Mouse (Mus musculus) kidney, postnatal 14 days (tissue): ENCODE results near the gene Nes.

Experiments
- DNase-seq: peaks from one replicate; pipeline ENCODE4 v3.0.0; 2022; ENCODE audit warnings: mixed read lengths

Nes gene

DNA sequence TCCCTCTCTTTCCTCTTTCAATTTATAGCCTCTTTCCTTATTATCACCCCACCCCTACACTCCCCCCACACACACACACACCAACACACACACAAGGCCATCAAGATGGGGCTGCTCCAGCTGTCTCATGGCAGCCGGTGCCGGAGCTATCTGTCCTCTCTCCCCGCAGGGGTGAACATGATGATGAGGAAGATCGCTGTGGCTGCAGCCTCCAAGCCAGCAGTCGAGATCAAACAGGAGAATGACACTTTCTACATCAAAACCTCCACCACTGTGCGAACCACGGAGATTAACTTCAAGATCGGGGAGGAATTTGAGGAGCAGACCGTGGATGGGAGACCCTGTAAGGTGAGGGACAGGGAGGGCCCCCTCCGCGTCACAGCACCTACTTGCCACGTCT is 18.9 kb upstream of the Nes start:
- DNase-seq, result no peak

DNA sequence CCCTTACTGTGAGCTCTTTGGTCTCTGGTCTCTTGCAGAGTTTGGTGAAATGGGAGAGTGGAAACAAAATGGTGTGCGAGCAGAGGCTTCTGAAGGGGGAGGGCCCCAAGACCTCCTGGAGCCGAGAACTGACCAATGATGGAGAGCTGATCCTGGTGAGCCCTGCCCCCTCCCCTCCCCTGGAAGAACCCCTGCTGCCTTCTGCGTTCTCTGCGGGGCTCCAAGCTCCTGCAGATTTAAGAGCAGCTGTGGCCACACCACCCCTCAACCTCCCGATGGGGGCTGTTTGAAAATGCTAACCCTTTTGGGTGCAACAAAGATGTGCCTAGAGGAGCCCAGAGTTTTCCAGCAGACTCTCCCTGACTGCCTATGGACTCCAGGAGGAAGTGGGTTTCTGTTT is 18.4 kb upstream of the Nes start:
- DNase-seq, result peak; percentile 43

DNA sequence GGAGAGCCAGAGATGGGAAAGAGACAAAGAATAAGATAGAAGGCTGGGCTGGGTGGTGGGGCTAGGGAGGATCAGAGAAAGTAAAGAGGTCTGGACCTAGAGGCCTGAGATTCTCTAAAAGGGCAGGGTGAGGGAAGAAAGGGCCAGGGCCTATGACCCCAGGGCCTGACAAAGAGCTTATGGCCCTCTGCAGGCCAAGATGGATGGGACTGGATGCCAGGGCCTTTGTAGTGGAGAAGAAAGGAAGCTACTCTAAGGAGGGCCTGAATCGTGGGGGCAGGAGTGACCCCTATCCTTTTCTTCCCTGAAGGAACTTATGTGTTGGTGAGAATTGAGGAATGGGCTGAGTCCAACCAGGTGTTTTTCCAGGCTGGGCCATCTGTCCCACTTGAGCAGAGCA is 12.8 kb upstream of the Nes start:
- no peak for DNase-seq

DNA sequence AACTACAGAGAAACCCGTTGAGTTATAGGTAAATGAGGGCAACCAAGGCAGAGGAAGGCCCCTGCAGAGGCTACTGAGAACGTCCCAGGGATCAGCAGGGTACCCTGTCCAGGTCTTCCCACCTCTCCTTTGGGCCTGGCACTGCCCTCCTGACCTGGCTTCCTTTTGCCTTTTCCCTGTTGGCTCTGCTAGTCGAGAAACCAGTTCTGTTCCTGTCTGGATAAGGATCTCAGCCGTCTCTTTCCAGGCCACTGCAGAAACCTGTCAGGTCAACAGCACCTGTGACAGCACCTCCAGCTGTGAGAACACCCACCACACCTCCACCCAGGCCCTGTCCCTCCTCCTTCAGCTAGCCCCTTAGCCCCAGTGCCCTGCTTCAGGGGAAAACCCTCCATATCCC is 12.4 kb upstream of the Nes start:
- no peak for DNase-seq

DNA sequence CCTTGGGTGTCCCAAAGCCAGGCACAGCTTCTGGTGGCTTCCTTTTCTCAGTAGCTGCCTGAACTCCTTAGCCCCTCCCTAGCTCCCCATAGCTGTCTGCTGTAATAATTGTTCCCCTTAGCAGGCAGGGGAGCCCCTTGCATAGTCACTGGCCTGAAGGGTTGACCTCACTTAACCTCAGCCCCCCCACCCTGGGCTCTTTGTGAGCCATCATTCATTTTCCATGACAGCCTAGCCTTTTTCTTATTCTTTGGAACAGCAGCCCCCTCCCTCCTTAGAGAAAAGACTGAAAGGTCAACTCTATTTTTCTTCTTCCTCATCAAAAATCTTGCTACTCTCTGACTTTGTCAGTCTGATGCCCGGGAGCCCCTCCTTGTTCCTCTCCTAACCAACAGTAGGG is 11.9 kb upstream of the Nes start:
- no peak for DNase-seq

DNA sequence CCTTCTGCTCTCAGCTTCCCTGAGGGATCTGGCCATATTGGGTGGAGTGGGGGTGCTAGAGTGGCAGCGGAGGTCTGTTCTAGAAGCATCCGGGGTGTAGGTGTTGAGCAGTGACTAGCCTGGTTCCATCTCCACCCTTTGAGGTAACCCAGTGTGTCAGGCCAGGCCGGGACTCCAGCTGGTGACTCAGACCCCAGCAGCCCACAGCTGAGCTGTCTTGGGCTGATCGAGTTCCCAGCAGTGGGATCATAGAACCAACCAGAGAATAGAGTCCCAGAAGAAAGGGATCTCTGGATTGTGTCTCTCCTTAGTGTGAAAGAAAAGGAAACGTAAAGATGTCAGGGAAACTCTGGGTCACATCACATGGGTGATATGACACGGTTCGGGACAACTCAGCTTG is 11.5 kb upstream of the Nes start:
- no peak for DNase-seq

DNA sequence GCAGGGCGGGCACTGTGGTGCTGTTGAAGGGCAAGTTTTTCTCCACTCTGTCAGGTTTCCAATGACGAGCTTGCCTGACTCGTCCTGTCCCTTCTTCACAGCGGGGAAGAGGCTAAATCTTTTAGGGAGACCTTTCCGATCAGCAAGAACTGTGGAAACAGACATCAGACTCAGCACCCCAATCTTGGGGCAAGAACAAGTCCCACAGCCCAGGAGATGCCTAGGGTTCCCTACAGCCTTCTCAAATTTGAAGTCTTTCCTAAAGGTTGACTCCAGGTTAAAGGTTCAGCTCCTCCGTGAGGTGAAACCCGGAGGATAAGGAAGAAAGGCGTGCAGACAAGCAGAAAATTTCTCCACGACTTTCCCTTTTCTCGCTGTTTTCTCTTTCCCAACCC is 10.7 kb upstream of the Nes start:
- no peak for DNase-seq

DNA sequence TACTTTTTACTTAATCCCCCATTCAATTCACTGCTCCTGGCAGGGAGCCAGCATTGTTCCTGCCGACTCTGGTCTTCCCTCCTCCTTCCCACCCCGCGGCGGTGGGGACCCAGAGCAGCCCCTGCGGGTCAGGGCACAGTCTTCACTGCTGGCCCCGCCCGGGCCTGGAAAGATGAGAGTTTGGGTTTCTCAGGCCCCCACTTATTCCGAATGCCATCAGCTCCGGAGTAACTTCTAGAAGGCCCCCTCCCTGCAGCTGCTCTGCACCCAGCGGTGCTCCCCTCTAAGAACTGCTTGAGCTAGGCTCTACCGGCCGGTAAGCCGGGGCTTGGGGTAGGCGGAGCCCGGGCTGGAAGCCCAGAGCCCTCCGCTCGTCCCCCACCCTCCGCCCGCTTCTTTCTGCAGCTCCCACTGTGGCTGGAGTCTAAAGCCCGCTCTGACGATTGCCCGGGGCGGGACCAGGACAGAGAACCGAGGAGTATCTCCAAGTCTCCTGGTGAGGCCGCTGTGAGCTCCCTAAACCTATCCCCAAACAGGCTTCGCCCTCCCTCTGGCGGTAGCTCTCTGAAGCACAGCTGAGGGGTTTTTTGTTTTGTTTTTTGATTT is 10.2 kb upstream of the Nes start:
- DNase-seq, result peak; percentile 95

DNA sequence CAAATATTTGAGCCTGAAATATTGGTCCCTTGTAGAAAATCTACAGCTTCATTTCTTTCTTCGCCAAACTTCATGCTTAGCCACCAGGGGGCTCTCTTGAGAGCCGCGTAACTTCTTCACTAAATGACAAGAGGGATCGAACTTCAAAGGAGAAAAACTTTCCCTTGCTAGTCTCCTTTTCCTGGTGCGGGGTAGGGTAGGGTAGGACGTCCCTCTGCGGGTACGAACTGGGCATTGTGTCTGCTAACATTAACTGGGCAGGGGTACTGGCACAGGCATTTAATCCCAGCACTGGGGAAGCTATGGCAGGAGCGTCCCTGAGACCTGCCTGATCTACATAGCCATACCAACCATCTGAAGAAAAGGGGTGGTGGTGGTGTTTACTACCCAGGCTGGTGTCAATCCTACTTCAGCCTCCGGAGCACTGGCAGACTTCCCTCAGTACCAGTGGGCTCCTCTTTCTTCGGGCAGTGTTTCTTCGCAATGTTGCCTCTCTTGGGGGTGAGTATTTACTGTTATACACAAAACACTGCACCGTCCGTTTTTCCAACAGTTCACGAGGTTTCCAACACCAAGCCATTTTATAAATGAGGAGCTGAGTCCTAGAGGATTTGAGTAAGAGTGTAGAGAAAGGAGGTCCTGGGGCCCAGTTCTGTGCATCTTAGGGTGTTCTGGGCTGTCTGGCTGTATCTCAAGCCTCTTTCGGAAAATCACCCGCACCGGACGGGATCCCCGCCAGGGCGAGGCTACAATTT is 517 bp upstream of the Nes start:
- peak; percentile 71 for DNase-seq

DNA sequence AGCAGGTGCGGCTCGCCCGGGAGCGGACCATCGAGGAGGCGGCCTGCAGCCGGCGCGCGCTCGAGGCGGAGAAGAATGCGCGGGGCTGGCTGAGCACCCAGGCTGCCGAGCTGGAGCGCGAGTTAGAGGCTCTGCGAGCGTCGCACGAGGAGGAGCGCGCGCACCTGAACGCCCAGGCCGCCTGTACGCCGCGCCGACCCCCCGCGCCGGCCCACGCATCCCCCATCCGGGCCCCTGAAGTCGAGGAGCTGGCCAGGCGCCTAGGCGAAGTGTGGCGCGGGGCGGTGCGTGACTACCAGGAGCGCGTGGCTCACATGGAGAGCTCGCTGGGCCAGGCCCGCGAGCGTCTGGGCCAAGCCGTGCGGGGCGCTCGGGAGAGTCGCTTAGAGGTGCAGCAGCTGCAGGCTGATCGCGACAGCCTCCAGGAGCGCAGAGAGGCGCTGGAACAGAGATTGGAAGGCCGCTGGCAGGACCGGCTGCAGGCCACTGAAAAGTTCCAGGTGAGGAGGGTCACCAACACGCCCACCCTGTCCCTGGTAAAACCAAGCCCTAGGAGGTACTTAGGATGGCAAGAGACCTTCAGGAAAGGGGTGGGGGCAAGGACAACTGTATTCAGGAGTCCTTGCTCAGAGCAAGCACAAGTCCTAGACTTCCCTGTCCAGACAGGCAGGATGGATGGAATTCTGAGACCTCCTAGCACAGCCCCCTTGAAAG is 768 bp downstream of the Nes start:
- DNase-seq, result no peak

DNA sequence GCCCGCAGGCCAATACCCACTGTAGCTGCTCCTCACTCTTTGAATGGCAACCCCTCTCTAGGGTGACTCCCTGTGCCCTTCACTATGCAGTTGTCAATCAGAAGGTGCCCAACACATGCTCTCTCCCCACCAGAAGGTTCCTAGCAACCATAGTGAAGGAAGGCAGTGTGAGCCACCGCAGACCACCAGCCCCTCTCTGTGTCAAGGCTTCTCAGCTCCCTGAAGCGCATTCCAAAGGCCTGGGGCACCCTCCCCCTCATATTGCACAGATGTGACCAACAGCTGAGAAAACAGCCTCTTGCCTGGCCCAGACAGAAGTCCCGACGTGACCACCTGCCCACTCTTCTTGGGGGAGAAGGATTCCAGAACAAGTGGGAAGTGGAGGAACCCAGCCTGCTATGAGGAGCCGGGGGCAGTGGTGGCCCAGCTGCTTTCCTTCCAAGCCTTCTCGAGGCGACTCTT is 1.4 kb downstream of the Nes start:
- no peak for DNase-seq

DNA sequence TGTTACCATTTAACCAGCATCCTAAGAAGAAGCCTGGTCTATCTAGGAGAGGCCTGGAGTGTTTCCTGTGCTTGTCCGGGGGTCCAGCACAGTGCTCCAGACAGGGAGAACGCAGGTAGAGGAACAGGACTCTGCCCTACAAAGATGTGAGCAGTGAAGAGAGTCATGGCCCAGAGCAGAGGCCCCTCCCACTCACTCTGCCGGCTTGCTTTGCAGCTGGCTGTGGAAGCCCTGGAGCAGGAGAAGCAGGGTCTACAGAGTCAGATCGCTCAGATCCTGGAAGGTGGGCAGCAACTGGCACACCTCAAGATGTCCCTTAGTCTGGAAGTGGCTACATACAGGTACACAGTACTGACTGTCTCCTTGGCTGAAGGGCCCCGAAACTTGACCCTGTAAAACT is 1.9 kb downstream of the Nes start:
- DNase-seq, result no peak

DNA sequence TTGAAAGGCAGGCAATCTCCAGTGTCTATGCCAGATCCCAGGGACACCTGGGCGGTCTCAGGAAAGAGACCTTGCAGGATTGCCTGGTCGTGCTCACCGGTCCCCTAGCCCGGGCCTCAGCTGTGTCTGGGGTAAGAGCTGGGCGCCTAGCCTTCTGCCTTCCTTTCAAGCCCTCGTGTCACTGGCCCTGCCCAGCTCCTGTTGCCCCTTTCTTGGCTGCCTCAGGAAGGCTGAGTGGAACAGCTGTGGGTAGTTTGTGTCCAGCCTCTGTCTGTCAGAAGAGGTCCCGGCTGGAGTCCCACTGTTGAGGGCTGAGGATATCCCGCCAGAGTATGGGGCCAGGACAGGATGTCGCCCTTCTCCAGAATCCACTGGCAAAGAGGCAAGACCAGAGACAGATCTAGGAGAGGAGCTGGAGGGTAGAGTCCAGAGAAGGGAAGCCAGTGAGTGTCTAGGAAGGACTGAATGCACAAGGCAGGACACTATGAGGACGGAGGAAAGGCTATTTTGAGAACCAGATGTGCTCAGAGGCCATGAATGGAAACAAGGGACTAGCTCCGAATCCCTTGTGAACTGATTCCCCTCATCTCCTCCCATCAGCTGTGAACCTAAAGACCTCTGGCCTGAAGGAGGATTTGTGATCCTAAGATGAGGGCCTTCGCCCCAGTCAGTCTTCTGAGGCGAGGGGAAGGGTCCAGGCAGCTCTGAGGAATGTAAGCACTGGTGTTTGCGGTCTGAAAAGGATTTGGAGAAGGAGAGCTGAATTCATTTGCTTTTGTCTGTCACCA is 2.9 kb downstream of the Nes start:
- DNase-seq, result no peak

DNA sequence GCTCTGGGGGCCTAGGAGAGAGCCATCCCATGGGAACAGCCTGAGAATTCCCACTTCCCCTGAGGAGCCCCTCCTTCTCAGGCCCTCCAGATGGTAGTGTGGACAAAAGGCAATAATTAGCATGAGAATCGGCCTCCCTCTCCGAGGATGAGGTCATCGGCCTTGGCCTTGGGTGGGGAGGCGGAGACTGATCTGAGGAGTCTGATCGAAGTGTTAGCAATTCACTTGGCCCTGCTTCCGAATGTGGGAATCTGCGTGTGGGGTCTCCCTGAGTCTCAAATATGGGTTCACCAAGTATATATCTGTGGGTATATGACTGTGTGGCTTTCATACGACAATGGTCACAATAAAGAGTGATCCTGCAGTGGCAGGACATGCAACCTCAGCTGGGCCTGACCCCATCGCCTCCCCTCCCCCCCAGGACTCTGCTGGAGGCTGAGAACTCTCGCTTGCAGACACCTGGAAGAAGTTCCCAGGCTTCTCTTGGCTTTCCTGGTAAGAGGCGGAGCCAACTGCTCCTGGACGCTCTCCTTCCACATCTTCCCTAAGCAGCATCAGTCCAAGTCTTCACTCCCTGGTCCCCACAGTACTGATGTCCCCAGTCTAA is 3.6 kb downstream of the Nes start:
- no peak for DNase-seq

DNA sequence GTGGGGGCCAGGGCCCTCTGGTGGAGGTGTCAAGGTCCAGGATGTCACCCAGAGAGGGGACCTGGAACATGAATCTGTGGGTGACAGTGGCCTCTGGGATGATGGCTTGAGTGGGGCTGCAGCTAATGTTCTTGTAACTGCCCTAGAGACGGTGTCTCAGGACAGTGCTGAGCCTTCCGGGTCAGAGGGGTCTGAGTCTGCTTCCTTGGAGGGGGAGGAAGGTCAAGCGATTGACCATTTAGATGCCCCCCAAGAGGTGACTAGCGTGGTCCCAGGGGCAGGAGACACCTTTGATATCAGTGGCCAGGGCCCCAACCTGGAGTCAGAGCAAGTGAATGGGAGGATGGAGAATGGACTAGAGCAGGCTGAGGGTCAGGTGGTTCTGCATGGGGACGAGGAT is 8.6 kb downstream of the Nes start:
- DNase-seq, result no peak

DNA sequence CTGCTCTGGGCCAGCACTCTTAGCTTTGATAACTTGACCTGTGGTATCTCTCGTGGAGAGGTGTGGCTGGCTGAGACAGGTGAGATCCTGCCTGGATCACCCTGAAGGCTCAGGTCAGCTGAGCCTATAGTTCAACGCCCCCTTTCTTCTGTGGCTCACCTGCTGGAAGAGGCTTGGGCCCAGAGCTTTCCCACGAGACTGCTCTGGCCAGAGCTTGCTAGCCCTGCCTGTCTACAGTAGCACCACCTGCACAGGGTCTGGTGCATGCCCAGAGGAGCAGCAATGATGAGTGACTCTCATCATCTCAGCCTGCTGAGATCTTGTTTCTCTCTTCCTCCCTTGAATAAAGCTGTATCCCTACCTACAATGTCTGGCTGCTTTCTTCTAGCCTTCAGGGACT is 9.2 kb downstream of the Nes start:
- no peak for DNase-seq

DNA sequence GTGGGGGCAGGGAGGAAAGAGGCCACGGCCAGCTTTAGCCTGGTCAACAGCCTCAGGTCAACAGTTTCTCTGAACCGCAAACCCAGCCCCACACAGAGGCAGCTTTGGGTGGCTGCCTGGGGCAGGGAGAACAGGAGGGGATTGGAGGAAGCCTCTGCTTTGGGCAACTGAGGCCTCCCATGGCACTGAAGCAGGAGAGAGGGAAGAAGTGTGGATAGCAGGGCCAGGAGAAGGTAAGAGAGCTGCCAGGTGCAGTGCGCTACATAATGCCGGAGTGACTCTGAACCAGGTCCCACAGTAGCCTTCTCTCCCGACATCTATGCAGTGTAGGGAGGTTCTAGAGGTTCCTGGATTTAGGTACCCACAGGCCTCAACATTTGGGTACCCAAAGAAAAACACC is 9.8 kb downstream of the Nes start:
- DNase-seq, result no peak

DNA sequence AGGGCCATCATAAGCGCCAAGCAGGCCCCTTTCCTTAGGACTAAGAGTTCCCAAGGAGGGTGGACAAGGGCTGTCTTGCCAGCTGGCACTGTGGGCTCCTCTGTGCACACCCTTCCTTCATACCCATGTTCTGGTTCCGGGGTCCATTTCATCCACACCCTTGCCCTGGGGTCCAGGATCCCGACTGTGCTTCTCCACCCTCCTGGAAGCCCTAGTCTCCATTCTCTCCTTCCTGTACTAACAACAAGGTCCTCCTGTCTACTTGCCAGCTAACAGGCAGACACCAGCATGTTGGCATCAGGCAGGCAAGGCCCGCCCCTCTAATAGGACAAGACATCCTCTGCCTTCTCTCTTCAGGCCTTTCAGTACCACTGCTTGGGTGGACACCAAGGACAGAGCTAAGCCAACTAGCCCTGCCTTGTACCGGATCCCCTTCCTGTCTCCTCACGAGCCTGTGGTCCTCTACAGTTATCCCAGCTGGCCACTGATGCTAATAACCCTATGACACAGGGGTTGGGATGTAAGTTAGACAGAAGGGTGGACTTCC is 10.4 kb downstream of the Nes start:
- no peak for DNase-seq

DNA sequence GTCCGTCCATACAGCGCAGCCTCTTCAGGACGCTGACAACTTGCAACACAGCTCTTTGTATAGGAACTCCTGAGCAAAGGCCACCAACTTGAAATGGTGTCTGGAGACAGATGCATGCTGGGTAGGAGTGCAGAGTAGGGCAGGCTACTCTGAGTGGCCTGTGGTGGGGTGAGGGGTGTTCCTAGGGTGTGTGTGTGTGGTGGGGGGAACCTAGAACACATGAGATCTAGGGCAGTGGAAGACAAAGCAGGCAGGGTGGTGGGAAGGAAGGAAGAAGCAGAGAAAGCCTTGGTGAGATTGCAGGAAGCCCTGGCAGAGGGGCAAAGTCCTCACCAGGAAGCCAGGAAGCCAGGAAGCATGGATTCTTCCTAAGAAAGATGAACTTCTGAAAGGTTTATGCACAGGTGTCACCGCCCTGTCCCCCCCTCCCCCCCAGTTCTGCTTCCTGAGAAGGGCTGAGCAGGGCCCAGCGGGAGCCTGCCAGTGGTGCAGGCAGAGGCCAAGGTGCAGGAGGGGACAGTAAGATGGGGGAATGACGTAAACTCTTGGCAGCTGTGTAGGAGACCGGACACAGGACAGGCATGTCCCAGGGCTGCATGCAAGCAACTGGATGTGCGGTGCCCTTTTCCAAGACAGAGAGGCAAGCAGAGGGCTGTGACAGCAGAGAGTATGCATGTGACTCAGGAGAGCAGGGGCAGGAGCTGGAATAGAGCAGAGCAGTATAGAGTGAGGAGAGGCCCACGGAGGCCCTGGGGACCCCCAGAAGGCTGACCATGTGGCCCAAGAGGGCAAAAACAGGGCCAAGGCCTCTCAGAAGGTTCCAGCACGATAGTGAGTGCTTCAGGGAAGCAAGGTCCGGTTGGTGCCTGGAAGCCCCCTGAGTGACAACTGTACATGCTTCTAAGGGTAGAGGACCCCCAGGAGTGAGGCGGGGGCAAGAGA is 11.3 kb downstream of the Nes start:
- peak; percentile 83 for DNase-seq

DNA sequence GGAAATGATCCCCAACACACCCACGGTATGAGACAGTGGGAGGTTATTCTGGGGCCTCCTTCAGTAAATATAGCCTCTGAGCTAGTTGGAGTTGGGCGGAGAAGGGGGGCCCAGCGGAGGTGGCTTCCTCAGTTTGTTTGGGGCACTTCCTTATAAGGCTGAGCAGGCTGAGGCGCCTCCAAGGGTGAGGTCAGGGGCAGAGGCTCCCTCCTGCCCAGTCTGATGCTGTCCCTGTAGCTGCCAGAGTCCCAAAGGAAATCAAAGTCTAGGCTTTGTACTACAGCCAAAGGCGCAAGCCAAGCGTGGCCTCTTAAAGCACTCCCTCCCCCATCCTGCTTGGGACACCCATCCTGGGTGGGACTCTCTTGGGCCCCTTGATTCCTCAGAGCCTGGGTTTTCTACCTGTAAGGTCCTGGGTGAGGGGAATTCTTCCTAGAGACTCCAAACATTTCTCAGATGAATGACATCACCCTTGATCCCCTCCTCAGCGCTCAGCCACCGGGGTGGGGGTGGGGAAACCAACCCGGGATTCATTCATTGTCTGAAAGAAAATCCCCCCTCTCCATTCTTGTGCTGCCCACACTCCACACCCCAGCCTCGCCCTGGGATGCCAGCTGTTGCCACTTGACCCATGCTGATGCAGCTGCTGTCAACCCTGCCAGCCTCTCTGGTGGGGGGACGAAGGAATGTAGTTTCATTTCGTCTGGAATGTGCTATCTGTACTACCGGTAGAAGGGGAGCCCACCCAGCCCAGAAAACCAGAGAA is 12.1 kb downstream of the Nes start:
- peak; percentile 78 for DNase-seq

DNA sequence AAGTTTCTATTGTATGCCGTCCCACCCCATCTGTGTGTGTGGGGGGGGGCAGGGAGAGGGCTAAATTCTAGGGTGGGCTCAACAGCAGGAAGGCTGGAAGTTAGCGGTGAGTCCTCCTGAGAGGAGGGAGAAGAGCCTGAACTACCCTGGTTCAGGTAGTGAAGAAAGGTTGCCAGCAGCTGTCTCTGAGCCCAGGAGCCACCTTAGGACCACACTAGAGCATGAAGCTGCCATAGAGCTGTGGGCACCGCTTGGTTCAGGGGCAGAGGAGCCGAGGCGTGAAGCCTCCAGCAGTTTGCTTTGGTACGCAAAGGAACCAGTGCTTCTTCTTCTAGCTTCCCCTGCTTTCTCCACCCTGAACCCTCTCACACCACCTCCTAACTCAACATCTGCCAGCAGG is 12.7 kb downstream of the Nes start:
- no peak for DNase-seq
